Mouse (Mus musculus): ENCODE measurements around the gene Hdac7.

GRCm38 (mm10) chr15:97745331-97745730, 99.0 kb downstream of the Hdac7 start:
- TF ChIP-seq CTCF (IDR thresholded peaks at IDR 0.05; ENCODE audit: low read depth) (no peak), EP300 (IDR thresholded peaks at IDR 0.05; ENCODE audit: low read depth) (no peak)

Measured in liver, postnatal 0 days (tissue).